Mouse (Mus musculus) embryonic fibroblast, embryonic 13.5 days (primary cell): ENCODE measurements at regions not wholly inside any gene's neighbourhood (a gene's known extent, or its start where the extent isn't known, plus 50 kb on each side); places are given as distances from the start of the nearest gene placed in this dataset.

Experiments
- CTCF ChIP-seq: IDR thresholded peaks from 2 replicates; pipeline ENCODE4 v1.5.1; 2011; ENCODE audit warnings: mild to moderate bottlenecking, control low read depth, low read length, moderate library complexity, borderline replicate concordance; ENCODE audit not compliant: insufficient read depth
- POLR2A ChIP-seq: IDR thresholded peaks from 2 replicates; pipeline ENCODE4 v1.6.1; 2011; ENCODE audit warnings: low read depth, mild to moderate bottlenecking, control low read depth, low read length, moderate library complexity

- no peak for TF ChIP-seq CTCF
- no peak for TF ChIP-seq POLR2A
Measured at GRCm38 (mm10) chr12:20230141-20230892, 276.0 kb downstream of the Gm21863 start.
